Mouse (Mus musculus) retina, adult 2 months (tissue): ENCODE data around the gene Deaf1.

ENCODE experiments used
- DNase-seq: peaks from one replicate; pipeline ENCODE4 v3.0.0-alpha.2; 2012; ENCODE audit warnings: low read depth, low spot score

Gene Deaf1

GRCm38 (mm10) chr7:141327469-141328372, at the start of gene Deaf1, which contains the start of gene Tmem80:
Deaf1 (minus strand) TSS chr7:141327690.
Tmem80 (plus strand) TSS chr7:141327739.
- peak; percentile 99 for DNase-seq

GRCm38 (mm10) chr7:141374399-141374798, 46.9 kb upstream of the Deaf1 start:
- DNase-seq = no peak

- DNase-seq = no peak
These were observed 46.1 kb upstream of the Deaf1 start for GRCm38 (mm10) chr7:141373611-141374010.

GRCm38 (mm10) chr7:141371942-141372595, 44.6 kb upstream of the Deaf1 start:
- DNase-seq = no peak

- no peak for DNase-seq
These were observed 42.4 kb upstream of the Deaf1 start for GRCm38 (mm10) chr7:141369918-141370317.

- DNase-seq = no peak
These were observed 39.9 kb upstream of the Deaf1 start for GRCm38 (mm10) chr7:141367358-141367757.

GRCm38 (mm10) chr7:141365049-141365445, 37.6 kb upstream of the Deaf1 start:
- DNase-seq = no peak

GRCm38 (mm10) chr7:141364349-141365048, 37.0 kb upstream of the Deaf1 start:
- no peak for DNase-seq

GRCm38 (mm10) chr7:141363752-141364125, 36.2 kb upstream of the Deaf1 start:
- no peak for DNase-seq

- peak; percentile 60 for DNase-seq
These were observed 35.7 kb upstream of the Deaf1 start for GRCm38 (mm10) chr7:141363106-141363751.

GRCm38 (mm10) chr7:141361510-141361909, 34.0 kb upstream of the Deaf1 start:
- DNase-seq = no peak

GRCm38 (mm10) chr7:141356971-141357370, 29.5 kb upstream of the Deaf1 start:
- DNase-seq = no peak

GRCm38 (mm10) chr7:141355626-141356326, 28.3 kb upstream of the Deaf1 start:
- no peak for DNase-seq

GRCm38 (mm10) chr7:141355051-141355450, 27.6 kb upstream of the Deaf1 start:
- no peak for DNase-seq

GRCm38 (mm10) chr7:141351061-141351460, 23.6 kb upstream of the Deaf1 start:
- DNase-seq = no peak

- DNase-seq = no peak
These were observed 17.3 kb upstream of the Deaf1 start for GRCm38 (mm10) chr7:141344787-141345186.

GRCm38 (mm10) chr7:141343696-141344095, 16.2 kb upstream of the Deaf1 start:
- DNase-seq = no peak

GRCm38 (mm10) chr7:141343230-141343629, 15.7 kb upstream of the Deaf1 start:
- no peak for DNase-seq

GRCm38 (mm10) chr7:141341689-141342226, 14.3 kb upstream of the Deaf1 start:
- no peak for DNase-seq

- DNase-seq = no peak
These were observed 13.0 kb upstream of the Deaf1 start for GRCm38 (mm10) chr7:141340476-141340875.

GRCm38 (mm10) chr7:141340023-141340422, 12.5 kb upstream of the Deaf1 start:
- DNase-seq = no peak
